Mouse (Mus musculus): Measurements from ENCODE around the gene Apoc1.

DNA sequence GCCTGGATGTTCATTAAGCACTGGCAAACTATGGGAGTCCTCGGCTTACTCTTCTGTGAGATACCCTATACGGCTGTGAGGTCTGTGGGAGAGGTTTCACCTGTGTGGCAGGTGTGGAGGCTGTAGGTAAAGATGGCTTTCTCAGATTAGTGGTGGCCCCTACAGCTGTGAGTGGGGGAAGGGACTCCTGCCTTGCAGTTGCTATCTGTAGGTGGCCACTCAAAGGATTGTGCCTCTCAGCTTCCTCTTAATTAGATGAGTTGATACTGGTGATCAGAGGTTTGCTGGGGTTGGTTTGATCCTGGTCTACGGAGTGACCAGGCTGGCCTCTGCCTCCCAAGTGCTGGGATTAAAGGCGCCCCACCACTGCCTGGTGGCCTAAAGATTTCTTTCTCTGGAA lies 12.0 kb upstream of the Apoc1 start:
- TF ChIP-seq POLR2A (IDR thresholded peaks at IDR 0.05; ENCODE audit: low read depth, low read length) (no peak), CTCF (IDR thresholded peaks at IDR 0.05; ENCODE audit: borderline replicate concordance, insufficient read depth, low read length) (no peak)
